Mouse (Mus musculus) ES-E14 (cell line): ENCODE data around the gene Dock3. TPM values are rescaled to one million over a fixed set of nuclear protein-coding genes. Genes with fewer than 3 reads are reported as not detected.

Experiments used
- DNase-seq: peaks from one replicate; pipeline ENCODE4 v3.0.0-alpha.2; 2013; ENCODE audit warnings: low read depth, low spot score
- H3K27ac ChIP-seq: 2 replicates; pipeline ENCODE4 v1.5.1; 2012; ENCODE audit warnings: low read depth, mild to moderate bottlenecking, low read length, moderate library complexity, mixed read lengths; ENCODE audit not compliant: poor library complexity, insufficient read depth, severe bottlenecking
- H3K36me3 ChIP-seq: 2 replicates; pipeline ENCODE4 v1.6.1; 2012; ENCODE audit warnings: mild to moderate bottlenecking, low read length, moderate library complexity, mixed read lengths; ENCODE audit not compliant: control insufficient read depth, poor library complexity, insufficient read depth, severe bottlenecking
- H3K4me1 ChIP-seq, 2 experiments: fragments of 150-350 bp in 1 of 2; sonication (generic) in 1 of 2; 2 replicates each; pipeline ENCODE4 v1.6.1; 2012; ENCODE audit warnings: low read length in 2 of 2, mild to moderate bottlenecking in 1 of 2, mixed read lengths in 1 of 2; ENCODE audit not compliant: control insufficient read depth in 2 of 2, insufficient read depth in 2 of 2, poor library complexity in 1 of 2
- H3K4me3 ChIP-seq, 2 experiments: fragments of 150-350 bp in 1 of 2; sonication (generic) in 1 of 2; 2 replicates each; pipeline ENCODE4 v1.5.1; 2012; ENCODE audit warnings: low read length in 2 of 2, low read depth in 1 of 2, mild to moderate bottlenecking in 1 of 2, mixed read lengths in 1 of 2; ENCODE audit not compliant: insufficient read depth in 1 of 2, poor library complexity in 1 of 2, severe bottlenecking in 1 of 2
- H3K9ac ChIP-seq: 2 replicates; pipeline ENCODE4 v1.6.1; 2012; ENCODE audit warnings: low read depth, mild to moderate bottlenecking, low read length, mixed read lengths; ENCODE audit not compliant: poor library complexity, insufficient read depth, severe bottlenecking
- H3K9me3 ChIP-seq: fragments of 150-350 bp; sonication (generic); 2 replicates; pipeline ENCODE4 v1.6.1; 2012; ENCODE audit warnings: low read depth, mild to moderate bottlenecking, low read length; ENCODE audit not compliant: control insufficient read depth, insufficient read depth
- CHD2 ChIP-seq: IDR thresholded peaks from 2 replicates; pipeline ENCODE4 v1.6.1; 2014; ENCODE audit warnings: mild to moderate bottlenecking, low read depth, low read length, inconsistent platforms
- HCFC1 ChIP-seq: IDR thresholded peaks from 2 replicates; pipeline ENCODE4 v1.6.1; 2012; ENCODE audit warnings: low read length, inconsistent platforms, borderline replicate concordance; ENCODE audit not compliant: insufficient read depth
- MAFK ChIP-seq: IDR thresholded peaks from 2 replicates; pipeline ENCODE4 v1.6.1; 2014; ENCODE audit warnings: mild to moderate bottlenecking, low read depth, low read length, inconsistent platforms; ENCODE audit not compliant: insufficient read depth
- ZC3H11A ChIP-seq: IDR thresholded peaks from 2 replicates; pipeline ENCODE4 v1.6.1; 2012; ENCODE audit warnings: low read depth, mild to moderate bottlenecking, inconsistent platforms, low read length, borderline replicate concordance
- ZNF384 ChIP-seq: IDR thresholded peaks from 2 replicates; pipeline ENCODE4 v1.6.1; 2012; ENCODE audit warnings: low read depth, low read length, inconsistent platforms
- in situ Hi-C, 2 experiments: fragments of 600-800 bp; cut with MboI; formaldehyde crosslinking; loops; one replicate each; pipeline ENCODE4 v1.15.1; 2025; ENCODE audit warnings: low sequenced_read_pairs in 2 of 2, inconsistent platforms in 1 of 2; ENCODE audit not compliant: unreplicated experiment in 2 of 2
- total RNA-seq: library from RNA; depleted of rRNA; stranded (reverse); fragments of 300-350 nt; gene quantifications from 2 replicates; pipeline ENCODE4 v1.2.3, GENCODE M21; 2012

The Dock3 gene
- total RNA-seq, 1 experiment: 3.3 TPM

- H3K36me3 ChIP-seq: 0 out of 2 replicates have a peak, but pooled peaks cover 2% of the 10 kb centered on the region
- H3K9ac ChIP-seq: no peak overlapping the region
- H3K9me3 ChIP-seq: no peaks in the 10 kb centered on the region
- H3K4me1 ChIP-seq: peaks cover 0 to 7% of the 10 kb centered on the region in 2 experiments; a peak in 2 of 4 replicates
- DNase-seq: no peak
- H3K27ac ChIP-seq: no peak overlapping the region
- H3K4me3 ChIP-seq: no peak overlapping the region
- no peak for TF ChIP-seq MAFK
- TF ChIP-seq CHD2: no peak
- in situ Hi-C loops: no loop called here
Observed at GRCm38 (mm10) chr9:107267721-107268402, 36.2 kb upstream of the Dock3 start.

DNA sequence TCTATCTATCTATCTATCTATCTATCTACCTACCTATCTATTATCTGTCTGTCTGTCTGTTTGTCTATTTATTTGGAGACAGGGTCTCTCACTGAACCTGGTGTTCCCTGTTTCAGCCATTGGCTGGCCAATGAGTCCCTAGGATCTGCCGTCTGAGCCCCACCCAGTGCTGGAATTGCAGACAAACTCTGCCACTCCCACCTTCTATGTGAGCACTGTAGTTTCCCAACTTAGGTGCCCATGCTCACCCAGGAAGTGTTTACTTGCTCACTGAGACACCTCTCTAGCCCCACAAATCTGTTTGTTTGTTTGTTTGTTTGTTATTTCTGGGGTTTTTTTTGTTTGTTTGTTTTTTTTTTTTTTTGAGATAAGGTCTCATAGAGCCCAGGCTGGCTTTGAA, 35.3 kb upstream of the Dock3 start:
- TF ChIP-seq ZNF384: no peak
- Histone ChIP-seq H3K4me1 (peaks cover 0 to 7% of the 10 kb centered on the region in 2 experiments; a peak in 2 of 4 replicates), H3K27ac (no peak overlapping the region), H3K9ac (no peak overlapping the region), H3K4me3 (no peak overlapping the region), H3K9me3 (no peaks in the 10 kb centered on the region), H3K36me3 (peaks cover 4% of the 10 kb centered on the region; the same call in 1 of the 2 replicates)
- in situ Hi-C loops: no loop called here
- no peak for DNase-seq

GRCm38 (mm10) chr9:107264731-107265130, 33.0 kb upstream of the Dock3 start:
- TF ChIP-seq HCFC1 (no peak), MAFK (no peak), ZNF384 (no peak), CHD2 (no peak), ZC3H11A (no peak)
- Histone ChIP-seq H3K9me3 (no peaks in the 10 kb centered on the region), H3K4me3 (no peak overlapping the region), H3K9ac (no peak overlapping the region), H3K4me1 (peaks cover 0 to 9% of the 10 kb centered on the region in 2 experiments; a peak in 2 of 4 replicates), H3K36me3 (peaks cover 11% of the 10 kb centered on the region), H3K27ac (no peak overlapping the region)
- in situ Hi-C loops: no loop called here
- no peak for DNase-seq

GRCm38 (mm10) chr9:107263912-107264311, 32.2 kb upstream of the Dock3 start:
- H3K36me3 ChIP-seq: peaks cover 14% of the 10 kb centered on the region
- no peak overlapping the region for H3K4me3 ChIP-seq
- H3K4me1 ChIP-seq: peaks cover 0 to 9% of the 10 kb centered on the region in 2 experiments; a peak in 2 of 4 replicates
- in situ Hi-C loops: no loop called here
- no peak for DNase-seq
- no peak overlapping the region for H3K27ac ChIP-seq
- no peaks in the 10 kb centered on the region for H3K9me3 ChIP-seq
- TF ChIP-seq ZC3H11A (no peak), ZNF384 (no peak), CHD2 (no peak)
- no peak overlapping the region for H3K9ac ChIP-seq

DNA sequence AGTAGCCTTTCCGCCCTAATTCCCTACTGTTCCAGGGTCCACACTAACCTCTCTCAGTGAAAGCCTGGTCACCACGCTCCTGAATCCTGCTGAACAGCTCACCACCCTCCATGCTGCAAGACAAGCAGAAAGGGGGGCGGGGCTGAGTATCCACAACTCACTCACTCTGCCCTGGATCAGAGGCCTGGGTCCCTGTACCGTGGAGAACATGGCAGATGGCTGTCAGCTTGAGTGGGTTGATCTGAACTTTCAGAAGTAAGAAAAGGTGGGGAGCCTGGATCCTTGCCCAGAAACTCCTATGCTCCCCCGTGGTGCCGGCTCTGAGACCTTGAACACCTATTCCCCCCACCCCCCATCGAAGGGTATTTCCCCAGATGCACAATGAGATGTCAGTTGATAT, 30.7 kb upstream of the Dock3 start:
- no peak for DNase-seq
- no peak for TF ChIP-seq HCFC1
- Histone ChIP-seq H3K4me3 (no peak overlapping the region), H3K9ac (no peak overlapping the region), H3K36me3 (peaks cover 14% of the 10 kb centered on the region), H3K4me1 (peaks cover 0 to 6% of the 10 kb centered on the region in 2 experiments; a peak in 2 of 4 replicates), H3K9me3 (no peaks in the 10 kb centered on the region), H3K27ac (no peak overlapping the region)
- in situ Hi-C loops: no loop called here
